Mouse (Mus musculus) kidney, postnatal 10 days (tissue): ENCODE results near the gene Smco1.

Source experiments
- DNase-seq: peaks from one replicate; pipeline ENCODE4 v3.0.0; 2021; ENCODE audit warnings: mixed read lengths

Smco1 gene

GRCm38 (mm10) chr16:32312859-32313258 lies 41.6 kb downstream of the Smco1 start:
- no peak for DNase-seq

- DNase-seq = no peak
Measured at GRCm38 (mm10) chr16:32316601-32317000, 45.3 kb downstream of the Smco1 start.

GRCm38 (mm10) chr16:32323953-32324352 lies 52.7 kb downstream of the Smco1 start:
- no peak for DNase-seq
